Mouse (Mus musculus) Patski (cell line): ENCODE data around the gene Ncaph. TPM values are rescaled to one million over a fixed set of nuclear protein-coding genes. Genes with fewer than 3 reads are reported as not detected.
"Not testable (repeated sequence)": the region's sequence is repeated elsewhere in the genome, so short reads cannot be mapped to it uniquely, and the experiment has no call there.

Experiments
- ATAC-seq: fragments of 100-300 bp; one replicate; pipeline ENCODE4 v1.8.0; 2021
- CTCF ChIA-PET: fragments of 350-600 bp; sonication (Branson Sonifier 250); formaldehyde crosslinking; loops from one replicate; lab custom pipeline; 2022; ENCODE audit warnings: inconsistent platforms; lab: Charles Lee
- POLR2A ChIA-PET: fragments of 350-600 bp; sonication (Branson Sonifier 250); formaldehyde crosslinking; loops from one replicate; lab custom pipeline; 2022; ENCODE audit warnings: antibody characterized with exemption, inconsistent platforms; lab: Charles Lee
- DNase-seq: peaks from one replicate; pipeline ENCODE4 v3.0.0-alpha.2; 2011; ENCODE audit warnings: low read depth, low spot score
- H3K27me3 ChIP-seq: fragments of 371-371 bp; one replicate; pipeline ENCODE4 v1.5.1; 2021
- CTCF ChIP-seq: fragments of 100-300 bp; IDR thresholded peaks from one replicate; pipeline ENCODE4 v1.5.1; 2021
- in situ Hi-C: fragments of 300-500 bp; cut with MboI; formaldehyde crosslinking; loops from 3 replicates; pipeline ENCODE4 v1.11.1; 2018; ENCODE audit warnings: low pct_unique_long_range_greater_than_20kb, mixed read lengths
- polyA plus RNA-seq: library from polyadenylated mRNA; unstranded; gene quantifications from one replicate; pipeline ENCODE4 v1.2.3, GENCODE M21; 2021

The Ncaph gene
- polyA plus RNA-seq, 1 experiment from 2014 or later = 30.1 TPM

DNA sequence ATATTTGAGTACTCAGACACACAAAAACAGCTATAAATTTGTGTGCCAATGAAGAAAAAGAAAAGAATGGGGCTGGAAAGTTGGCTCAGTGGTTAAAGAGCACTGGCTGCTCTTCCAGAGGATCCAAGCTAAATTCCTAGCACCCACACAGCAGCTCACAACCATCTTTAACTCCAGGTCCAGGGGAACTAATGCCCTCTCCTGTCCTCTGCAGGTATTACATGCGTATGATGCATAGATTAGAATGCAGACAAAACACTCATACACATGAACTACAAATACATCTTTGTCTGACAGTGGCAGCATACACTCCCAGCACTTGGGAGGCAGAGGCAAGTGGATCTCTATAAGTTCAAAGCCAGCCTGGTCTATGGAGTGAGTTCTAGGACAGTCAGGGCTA is 5.9 kb upstream of the Ncaph start:
- no peak for TF ChIP-seq CTCF
- H3K27me3 ChIP-seq = no peaks in the 10 kb centered on the region
- ChIA-PET CTCF (no interaction called here), POLR2A (interaction anchor here (0.7 kb wide), 1 partner anchor 245 kb away, joined by 3 read pairs; no protein-coding TSS in a partner anchor)
- DNase-seq (no peak), ATAC-seq (no peak)
- in situ Hi-C loops = no loop called here

DNA sequence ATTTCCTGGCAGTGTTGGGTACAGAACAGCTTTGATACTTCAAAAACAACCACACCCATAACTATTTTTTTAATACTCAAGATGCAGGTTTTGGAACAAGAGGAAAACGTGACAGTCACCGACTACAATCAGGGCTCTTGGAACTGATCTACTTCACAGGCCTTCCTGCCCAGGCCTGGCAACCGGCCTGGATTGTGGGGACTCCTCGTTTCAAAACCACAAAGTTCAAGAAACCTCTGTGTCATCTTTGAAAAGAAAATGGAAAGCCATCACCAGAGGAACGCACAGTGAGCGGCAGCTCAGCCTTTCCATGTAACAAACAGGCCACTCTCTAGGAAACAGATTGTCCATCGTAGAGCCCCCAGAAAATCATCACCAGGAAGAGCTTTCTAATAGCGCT is 5.3 kb upstream of the Ncaph start:
- ATAC-seq (no peak), DNase-seq (no peak)
- no peaks in the 10 kb centered on the region for H3K27me3 ChIP-seq
- in situ Hi-C loops = no loop called here
- TF ChIP-seq CTCF = no peak
- CTCF ChIA-PET = no interaction called here
- POLR2A ChIA-PET = no interaction called here

DNA sequence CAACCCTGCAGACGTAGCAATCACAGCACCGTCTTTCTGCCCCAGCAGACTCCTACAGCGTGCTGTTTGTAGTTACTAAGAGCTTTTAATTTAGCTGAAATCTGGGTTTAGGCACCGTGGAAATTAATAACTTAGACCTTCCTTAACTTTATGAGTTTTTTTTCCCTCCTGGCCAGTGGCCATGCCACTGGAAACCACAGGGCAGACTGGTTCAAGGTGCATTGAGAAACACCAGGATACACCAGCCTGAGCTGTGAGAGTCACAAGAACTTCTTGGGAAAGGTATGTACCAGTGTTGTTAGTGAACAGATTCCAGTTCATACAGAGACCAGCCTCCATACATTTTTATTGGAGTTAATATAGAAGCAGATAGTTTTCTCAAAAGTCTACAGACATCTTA is 4.7 kb upstream of the Ncaph start:
- ATAC-seq (no peak), DNase-seq (no peak)
- CTCF ChIA-PET = interaction anchor here (1.4 kb wide), 1 partner anchor 116 kb away, joined by 3 read pairs; no protein-coding TSS in a partner anchor
- POLR2A ChIA-PET = no interaction called here
- no peaks in the 10 kb centered on the region for H3K27me3 ChIP-seq
- in situ Hi-C loops = no loop called here
- TF ChIP-seq CTCF = no peak

DNA sequence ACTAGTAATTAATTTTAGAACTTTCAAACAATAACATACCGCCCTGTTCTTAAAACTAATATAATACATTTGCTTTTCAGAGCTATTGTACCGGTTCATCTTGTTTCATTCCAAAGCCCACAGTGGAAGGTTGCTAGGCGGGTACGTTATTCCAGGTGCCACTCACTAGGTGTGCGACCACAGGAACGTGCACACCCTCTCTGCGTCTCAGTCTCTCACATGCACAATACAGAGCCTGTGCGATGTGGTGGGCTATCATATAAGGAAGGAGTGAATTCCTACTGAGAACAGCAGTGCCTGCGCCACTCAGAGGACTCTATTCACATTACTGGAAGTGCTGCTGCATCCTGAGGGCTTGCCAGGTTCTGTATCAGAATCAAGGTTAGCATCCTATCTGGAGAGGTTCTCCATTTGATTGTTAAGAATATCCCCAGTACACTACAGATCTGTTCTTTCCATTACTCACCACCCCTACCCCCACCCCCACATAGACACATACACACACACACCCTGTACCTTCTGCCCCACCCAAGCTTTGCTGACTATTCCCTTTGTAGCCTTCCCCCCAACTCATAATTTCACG is 4.2 kb upstream of the Ncaph start:
- H3K27me3 ChIP-seq = no peaks in the 10 kb centered on the region
- ATAC-seq (no peak), DNase-seq (no peak)
- ChIA-PET CTCF (interaction anchor here (1.4 kb wide), 1 partner anchor 116 kb away, joined by 3 read pairs; no protein-coding TSS in a partner anchor), POLR2A (no interaction called here)
- in situ Hi-C loops = no loop called here
- TF ChIP-seq CTCF = no peak

DNA sequence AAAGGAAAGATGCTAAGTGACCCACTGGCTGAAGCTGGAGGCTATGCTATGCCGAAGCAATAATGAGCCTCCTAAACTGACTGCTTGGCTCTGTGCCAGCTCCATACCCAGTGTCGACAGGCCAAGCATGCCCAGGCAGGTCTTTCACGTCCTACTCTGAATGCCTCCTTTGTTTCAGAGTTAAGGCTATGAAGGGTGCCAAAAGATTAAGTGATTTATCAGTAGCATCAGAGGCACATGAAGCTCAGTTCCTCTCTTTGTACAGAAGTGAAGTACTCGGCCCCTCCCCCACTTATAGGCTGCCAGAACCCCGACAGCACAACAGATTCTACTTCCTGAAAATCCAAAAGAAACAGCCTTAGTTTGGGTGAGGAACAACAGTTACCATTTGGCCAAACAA is 3.2 kb upstream of the Ncaph start:
- CTCF ChIA-PET = interaction anchor here (1.4 kb wide), 1 partner anchor 117 kb away, joined by 3 read pairs; no protein-coding TSS in a partner anchor
- in situ Hi-C loops = no loop called here
- DNase-seq (no peak), ATAC-seq (no peak)
- POLR2A ChIA-PET = no interaction called here
- no peaks in the 10 kb centered on the region for H3K27me3 ChIP-seq
- TF ChIP-seq CTCF = no peak

DNA sequence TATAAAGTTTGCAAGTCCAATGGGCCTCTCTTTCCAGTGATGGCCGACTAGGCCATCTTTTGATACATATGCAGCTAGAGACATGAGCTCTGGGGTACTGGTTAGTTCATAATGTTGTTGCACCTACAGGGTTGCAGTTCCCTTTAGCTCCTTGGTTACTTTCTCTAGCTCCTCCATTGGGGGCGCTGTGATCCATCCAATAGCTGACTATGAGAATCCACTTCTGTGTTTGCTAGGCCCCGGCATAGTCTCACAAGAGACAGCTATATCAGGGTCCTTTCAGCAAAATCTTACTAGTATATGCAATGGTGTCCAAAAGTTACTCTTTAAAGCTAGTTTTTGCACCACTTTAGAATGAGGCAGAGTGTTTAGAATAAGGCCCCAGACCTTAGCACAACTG is 1.5 kb upstream of the Ncaph start:
- DNase-seq, in situ Hi-C loops, ATAC-seq, H3K27me3 ChIP-seq: not testable (repeated sequence)
- CTCF ChIA-PET = interaction anchor here (0.8 to 1.1 kb wide), 2 partner anchors 9 to 10 kb away, joined by 3 read pairs; no protein-coding TSS in a partner anchor
- POLR2A ChIA-PET = interaction anchor here (0.7 kb wide), 1 partner anchor 87 kb away, joined by 9 read pairs; no protein-coding TSS in a partner anchor

DNA sequence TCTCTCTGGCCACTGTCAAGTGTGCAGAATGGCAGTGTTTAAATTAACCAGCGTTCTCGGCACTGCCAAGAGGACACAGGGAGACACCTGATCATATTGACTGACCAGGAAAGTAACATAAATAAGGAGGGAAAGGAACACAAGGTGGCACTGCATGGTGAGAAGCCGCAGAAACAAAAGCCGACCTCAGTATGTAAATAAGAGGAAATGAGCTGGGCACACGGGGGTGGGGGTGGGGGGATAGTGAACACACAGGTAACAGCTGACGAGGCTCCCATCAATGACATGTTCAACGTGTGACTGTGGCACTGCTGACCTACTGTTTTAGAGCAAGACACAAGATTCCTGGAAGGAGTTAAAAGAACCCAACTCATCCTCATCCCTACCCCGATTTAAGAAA is 2.4 kb downstream of the Ncaph start:
- in situ Hi-C loops = no loop called here
- no peaks in the 10 kb centered on the region for H3K27me3 ChIP-seq
- ChIA-PET POLR2A (no interaction called here), CTCF (no interaction called here)
- DNase-seq (no peak), ATAC-seq (no peak)
- TF ChIP-seq CTCF = no peak

DNA sequence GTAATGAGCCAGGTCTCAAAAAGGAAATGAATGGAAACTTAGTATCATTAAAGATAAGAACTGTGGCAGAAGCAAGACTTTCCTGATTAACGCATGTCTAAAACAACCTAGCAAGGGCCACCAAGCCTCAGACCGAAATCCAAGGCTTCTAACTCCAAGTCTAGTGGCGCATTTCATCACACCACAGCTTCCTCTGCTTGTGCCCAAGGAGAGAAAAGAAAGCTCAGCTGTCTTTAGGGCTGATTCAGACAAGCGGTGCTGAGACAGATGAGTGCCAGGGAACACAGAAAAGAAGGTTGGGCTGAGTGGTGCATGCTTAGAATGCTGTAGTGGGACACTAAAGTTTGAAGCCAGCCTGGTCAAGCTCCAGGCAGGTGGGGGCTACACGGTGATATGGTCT is 4.8 kb downstream of the Ncaph start:
- H3K27me3 ChIP-seq = no peaks in the 10 kb centered on the region
- in situ Hi-C loops = no loop called here
- DNase-seq (no peak), ATAC-seq (no peak)
- ChIA-PET POLR2A (no interaction called here), CTCF (no interaction called here)
- TF ChIP-seq CTCF = no peak

DNA sequence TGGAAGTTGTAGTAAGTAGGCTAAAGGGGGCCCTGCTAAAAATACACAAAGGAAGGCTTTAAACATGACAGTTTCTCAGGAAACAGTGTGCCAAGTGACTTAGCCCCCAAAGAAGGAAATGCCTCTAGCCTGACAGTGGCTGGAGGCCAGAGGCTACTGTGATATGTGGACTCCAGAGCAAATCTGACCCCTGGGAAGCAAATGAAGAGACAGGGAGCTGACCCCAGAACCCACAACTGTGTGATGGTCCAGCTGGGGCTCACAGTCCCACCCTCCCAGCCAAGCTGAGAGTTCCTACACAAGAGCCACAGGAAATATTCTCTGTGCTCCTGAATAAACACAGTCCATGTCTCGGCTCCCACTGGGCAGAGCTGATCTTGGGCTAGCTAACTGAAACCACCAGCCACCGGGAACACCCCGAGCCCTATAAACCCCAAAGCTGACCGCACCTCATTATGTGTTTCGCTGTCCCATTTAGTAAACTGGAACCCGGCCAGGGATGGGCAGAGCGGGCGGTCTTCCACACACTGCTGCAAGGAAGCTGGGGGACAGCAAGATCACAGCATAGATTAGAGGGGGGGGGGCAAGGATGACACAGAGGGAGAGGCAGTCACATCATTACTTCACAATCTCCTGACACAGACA is 12.0 kb downstream of the Ncaph start:
- CTCF ChIA-PET = interaction anchor here (1.2 kb wide), 1 partner anchor 16 kb away, joined by 3 read pairs; no protein-coding TSS in a partner anchor

DNA sequence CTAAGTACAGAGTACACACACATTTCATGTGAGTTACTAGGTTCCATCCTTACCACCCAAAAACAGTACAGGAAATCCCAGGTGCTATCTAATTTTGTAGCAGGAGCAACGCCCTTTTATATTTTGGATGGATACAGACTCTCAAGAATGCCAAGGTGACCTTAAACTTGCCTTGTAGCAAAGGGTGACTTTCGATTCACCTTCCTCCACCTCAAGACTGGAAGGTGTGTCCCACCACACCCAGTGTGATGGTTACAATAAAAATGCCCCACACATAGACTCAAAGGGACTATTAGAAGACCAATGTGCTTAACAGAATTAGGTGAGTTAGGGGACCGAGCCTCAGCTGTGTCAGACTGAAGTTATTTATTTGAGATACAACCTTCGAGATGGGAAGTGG is 24.8 kb downstream of the Ncaph start:
- TF ChIP-seq CTCF = no peak
- ATAC-seq (no peak), DNase-seq (no peak)
- no peaks in the 10 kb centered on the region for H3K27me3 ChIP-seq
- ChIA-PET CTCF (no interaction called here), POLR2A (no interaction called here)
- in situ Hi-C loops = no loop called here

More for the DNA sequence above, 12.0 kb downstream of the Ncaph start:
- in situ Hi-C loops = no loop called here
- no peak for TF ChIP-seq CTCF
- H3K27me3 ChIP-seq = no peaks in the 10 kb centered on the region
- DNase-seq (no peak), ATAC-seq (no peak)
- POLR2A ChIA-PET = interaction anchor here (1.0 kb wide), 1 partner anchor 21 kb away, joined by 3 read pairs; the partner anchor contains the start of gene Itpripl1

DNA sequence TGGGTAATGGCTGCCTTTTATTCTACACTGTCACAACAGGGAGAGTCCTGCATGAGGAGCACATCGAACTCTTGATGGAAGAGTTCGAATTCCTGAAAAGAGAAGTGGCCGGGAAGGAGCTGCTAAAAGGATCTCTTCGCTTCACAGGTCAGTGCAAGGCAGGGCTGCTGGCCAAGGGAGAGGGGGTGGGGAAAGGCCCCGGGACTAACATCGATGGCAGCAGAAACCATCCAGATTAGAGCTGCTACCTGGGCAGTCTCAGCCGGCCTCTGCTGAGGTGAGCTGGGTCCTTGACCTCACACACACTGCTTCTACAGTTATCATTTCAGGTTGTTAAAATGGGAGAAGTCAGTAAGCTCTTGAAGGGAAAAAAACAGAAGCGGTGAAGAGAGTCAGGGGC is 41.8 kb downstream of the Ncaph start:
- H3K27me3 ChIP-seq = no peaks in the 10 kb centered on the region
- no peak for ATAC-seq
- DNase-seq = no peak
- TF ChIP-seq CTCF = no peak
- POLR2A ChIA-PET = no interaction called here
- in situ Hi-C loops = no loop called here
- CTCF ChIA-PET = no interaction called here

DNA sequence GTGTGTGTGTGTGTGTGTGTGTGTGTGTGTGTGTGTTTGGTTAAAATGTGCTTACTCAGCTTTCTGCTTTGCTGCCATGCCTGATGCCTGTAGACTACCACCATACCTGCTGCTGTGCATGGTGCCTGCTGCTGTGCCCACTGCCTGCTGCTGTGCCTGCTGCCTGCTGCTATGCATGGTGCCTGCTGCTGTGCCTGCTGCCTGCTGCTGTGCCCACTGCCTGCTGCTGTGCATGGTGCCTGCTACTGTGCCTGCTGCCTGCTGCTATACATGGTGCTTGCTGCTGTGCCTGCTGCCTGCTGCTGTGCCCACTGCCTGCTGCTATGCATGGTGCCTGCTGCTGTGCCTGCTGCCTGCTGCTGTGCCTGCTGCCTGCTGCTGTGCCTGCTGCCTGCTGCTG is 43.6 kb downstream of the Ncaph start:
- H3K27me3 ChIP-seq, in situ Hi-C loops, POLR2A ChIA-PET, CTCF ChIA-PET, DNase-seq, ATAC-seq: not testable (repeated sequence)
